Mouse (Mus musculus): ENCODE results near the gene 2310030G06Rik. TPM values are rescaled to one million over a fixed set of nuclear protein-coding genes. Genes with fewer than 3 reads are reported as not detected.

The 2310030G06Rik gene
- 2.2 and 2.3 TPM in 2 replicates for total RNA-seq (2012; rRNA removed)

- in situ Hi-C loops (cut with MboI; ENCODE audit: low sequenced_read_pairs in 2 of 2, unreplicated experiment in 2 of 2), result no loop called here
- peak; percentile 76 for DNase-seq (ENCODE audit: low read depth, low spot score)
- Histone ChIP-seq H3K9ac (ENCODE audit: insufficient read depth, low read depth, low read length, poor library complexity, severe bottlenecking) (peak within 1 kb of the TSS; percentile 41), H3K27ac (ENCODE audit: insufficient read depth, low read depth, low read length, poor library complexity, severe bottlenecking) (no peak within 1 kb of the TSS), H3K9me3 (ENCODE audit: control insufficient read depth, insufficient read depth, low read depth, low read length) (no peaks in the 10 kb centered on the region), H3K36me3 (ENCODE audit: control insufficient read depth, insufficient read depth, low read length, poor library complexity, severe bottlenecking) (no peaks in the 10 kb centered on the region), H3K4me3 (ENCODE audit: insufficient read depth in 1 of 2, low read depth in 1 of 2, low read length in 2 of 2, poor library complexity in 1 of 2, severe bottlenecking in 1 of 2) (peak within 1 kb of the TSS; percentile 67 to 69), H3K4me1 (ENCODE audit: control insufficient read depth in 2 of 2, insufficient read depth in 2 of 2, low read length in 2 of 2, poor library complexity in 1 of 2) (peaks cover 4 to 8% of the 10 kb centered on the region in 2 experiments; a peak in 2 of 4 replicates)
- no peak for TF ChIP-seq ZC3H11A (IDR thresholded peaks at IDR 0.05; ENCODE audit: borderline replicate concordance, low read depth, low read length)
- 0 out of 2 replicates have a peak, but pooled peaks have one; percentile 17 for TF ChIP-seq CHD2 (IDR thresholded peaks at IDR 0.05; ENCODE audit: low read depth, low read length)
Measured at GRCm38 (mm10) chr9:50746214-50746677, at the start of gene 2310030G06Rik. Gene 2310030G06Rik, minus strand, starts transcription at chr9:50746536.

- in situ Hi-C loops (cut with MboI; ENCODE audit: low sequenced_read_pairs in 2 of 2, unreplicated experiment in 2 of 2), result no loop called here
- TF ChIP-seq CHD2 (IDR thresholded peaks at IDR 0.05; ENCODE audit: low read depth, low read length) (no peak), ZNF384 (IDR thresholded peaks at IDR 0.05; ENCODE audit: low read depth, low read length) (no peak), HCFC1 (IDR thresholded peaks at IDR 0.05; ENCODE audit: borderline replicate concordance, insufficient read depth, low read length) (no peak), MAFK (IDR thresholded peaks at IDR 0.05; ENCODE audit: insufficient read depth, low read depth, low read length) (no peak), ZC3H11A (IDR thresholded peaks at IDR 0.05; ENCODE audit: borderline replicate concordance, low read depth, low read length) (no peak)
- DNase-seq (ENCODE audit: low read depth, low spot score), result no peak
- Histone ChIP-seq H3K9ac (ENCODE audit: insufficient read depth, low read depth, low read length, poor library complexity, severe bottlenecking) (no peak overlapping the region), H3K4me1 (ENCODE audit: control insufficient read depth in 2 of 2, insufficient read depth in 2 of 2, low read length in 2 of 2, poor library complexity in 1 of 2) (no peaks in the 10 kb centered on the region), H3K27ac (ENCODE audit: insufficient read depth, low read depth, low read length, poor library complexity, severe bottlenecking) (no peak overlapping the region), H3K36me3 (ENCODE audit: control insufficient read depth, insufficient read depth, low read length, poor library complexity, severe bottlenecking) (peaks cover 8% of the 10 kb centered on the region), H3K4me3 (ENCODE audit: insufficient read depth in 1 of 2, low read depth in 1 of 2, low read length in 2 of 2, poor library complexity in 1 of 2, severe bottlenecking in 1 of 2) (no peak overlapping the region), H3K9me3 (ENCODE audit: control insufficient read depth, insufficient read depth, low read depth, low read length) (no peaks in the 10 kb centered on the region)
Measured at GRCm38 (mm10) chr9:50795266-50795665, 48.9 kb upstream of the 2310030G06Rik start.

- Histone ChIP-seq H3K9me3 (ENCODE audit: control insufficient read depth, insufficient read depth, low read depth, low read length) (no peaks in the 10 kb centered on the region), H3K36me3 (ENCODE audit: control insufficient read depth, insufficient read depth, low read length, poor library complexity, severe bottlenecking) (peaks cover 13% of the 10 kb centered on the region), H3K4me1 (ENCODE audit: control insufficient read depth in 2 of 2, insufficient read depth in 2 of 2, low read length in 2 of 2, poor library complexity in 1 of 2) (no peaks in the 10 kb centered on the region), H3K27ac (ENCODE audit: insufficient read depth, low read depth, low read length, poor library complexity, severe bottlenecking) (no peak overlapping the region), H3K4me3 (ENCODE audit: insufficient read depth in 1 of 2, low read depth in 1 of 2, low read length in 2 of 2, poor library complexity in 1 of 2, severe bottlenecking in 1 of 2) (no peak overlapping the region), H3K9ac (ENCODE audit: insufficient read depth, low read depth, low read length, poor library complexity, severe bottlenecking) (no peak overlapping the region)
- TF ChIP-seq ZC3H11A (IDR thresholded peaks at IDR 0.05; ENCODE audit: borderline replicate concordance, low read depth, low read length), result no peak
- in situ Hi-C loops (cut with MboI; ENCODE audit: low sequenced_read_pairs in 2 of 2, unreplicated experiment in 2 of 2), result no loop called here
- peak; percentile 30 for DNase-seq (ENCODE audit: low read depth, low spot score)
Measured at GRCm38 (mm10) chr9:50782155-50782554, 35.8 kb upstream of the 2310030G06Rik start.

- Histone ChIP-seq H3K27ac (ENCODE audit: insufficient read depth, low read depth, low read length, poor library complexity, severe bottlenecking) (no peak overlapping the region), H3K36me3 (ENCODE audit: control insufficient read depth, insufficient read depth, low read length, poor library complexity, severe bottlenecking) (peaks cover 4% of the 10 kb centered on the region; the same call in 1 of the 2 replicates), H3K9me3 (ENCODE audit: control insufficient read depth, insufficient read depth, low read depth, low read length) (no peaks in the 10 kb centered on the region), H3K4me1 (ENCODE audit: control insufficient read depth in 2 of 2, insufficient read depth in 2 of 2, low read length in 2 of 2, poor library complexity in 1 of 2) (0 out of 4 replicates have a peak, but pooled peaks cover 0 to 2% of the 10 kb centered on the region in 2 experiments), H3K9ac (ENCODE audit: insufficient read depth, low read depth, low read length, poor library complexity, severe bottlenecking) (peak overlapping the region; percentile 88; the same call in 1 of the 2 replicates), H3K4me3 (ENCODE audit: insufficient read depth in 1 of 2, low read depth in 1 of 2, low read length in 2 of 2, poor library complexity in 1 of 2, severe bottlenecking in 1 of 2) (peak overlapping the region; percentile 82 to 87)
- DNase-seq (ENCODE audit: low read depth, low spot score), result no peak
- in situ Hi-C loops (cut with MboI; ENCODE audit: low sequenced_read_pairs in 2 of 2, unreplicated experiment in 2 of 2), result no loop called here
- TF ChIP-seq ZC3H11A (IDR thresholded peaks at IDR 0.05; ENCODE audit: borderline replicate concordance, low read depth, low read length), result no peak
- TF ChIP-seq MAFK (IDR thresholded peaks at IDR 0.05; ENCODE audit: insufficient read depth, low read depth, low read length), result no peak
- no peak for TF ChIP-seq CHD2 (IDR thresholded peaks at IDR 0.05; ENCODE audit: low read depth, low read length)
- no peak for TF ChIP-seq ZNF384 (IDR thresholded peaks at IDR 0.05; ENCODE audit: low read depth, low read length)
- no peak for TF ChIP-seq HCFC1 (IDR thresholded peaks at IDR 0.05; ENCODE audit: borderline replicate concordance, insufficient read depth, low read length)
Measured at GRCm38 (mm10) chr9:50776162-50776760, 29.9 kb upstream of the 2310030G06Rik start.

All from ES-E14 (cell line).